ENCODE assay signal across 33 mouse cellular contexts in genomic region chr10:69206081-69206480, GRCm38 (mm10). TPM values are rescaled to one million over a fixed set of nuclear protein-coding genes. Genes with fewer than 3 reads are reported as not detected.
"Had no signal": no experiment of that assay in that cellular context is flagged by ENCODE, and none has a peak within 500 bp of the region (broad histone marks: within the 10 kb centered on the region; RNA-seq: fewer than 3 reads in every experiment).

No protein-coding gene starts in this region.

- H3K27me3 ChIP-seq: heart, embryonic 13.5 days; heart, embryonic 15.5 days; hindbrain, embryonic 12.5 days; hindbrain, embryonic 13.5 days; hindbrain, embryonic 15.5 days; intestine, embryonic 15.5 days; kidney, embryonic 15.5 days had no signal

- H3K27ac ChIP-seq: heart, embryonic 15.5 days; hindbrain, embryonic 10.5 days; hindbrain, embryonic 12.5 days; hindbrain, embryonic 13.5 days; hindbrain, embryonic 14.5 days; hindbrain, embryonic 15.5 days; hindbrain, postnatal 0 days; intestine, embryonic 15.5 days; kidney, embryonic 15.5 days; kidney, postnatal 0 days; layer of hippocampus, adult 2 months had no signal

- H3K4me1 ChIP-seq: hindbrain, embryonic 12.5 days had no signal

- H3K36me3 ChIP-seq: heart, embryonic 15.5 days; hindbrain, embryonic 10.5 days; hindbrain, embryonic 12.5 days; hindbrain, embryonic 13.5 days; hindbrain, embryonic 15.5 days; intestine, embryonic 15.5 days had no signal

- DNase-seq: heart, postnatal 10 days; heart, postnatal 14 days; heart, postnatal 36 days; heart, postnatal 4 days; kidney, adult 11 months; kidney, adult 18-20 months; kidney, adult 2 months; kidney, adult 8-10 months; kidney, adult 9 months; kidney, postnatal 10 days; kidney, postnatal 14 days; kidney, postnatal 25 days; kidney, postnatal 36 days; kidney, postnatal 4 days; layer of hippocampus, adult 9-11 months; layer of hippocampus, postnatal 36 days had no signal

- H3K4me2 ChIP-seq: heart, embryonic 11.5 days; heart, embryonic 13.5 days; heart, embryonic 15.5 days; hindbrain, embryonic 12.5 days; hindbrain, embryonic 13.5 days; hindbrain, embryonic 14.5 days; hindbrain, embryonic 15.5 days; intestine, embryonic 15.5 days; kidney, embryonic 15.5 days had no signal

- H3K9me3 ChIP-seq: heart, embryonic 15.5 days; hindbrain, embryonic 10.5 days; hindbrain, embryonic 12.5 days; hindbrain, embryonic 13.5 days; hindbrain, embryonic 15.5 days; intestine, embryonic 15.5 days; kidney, embryonic 15.5 days had no signal

- H3K4me3 ChIP-seq: heart, embryonic 13.5 days; heart, embryonic 15.5 days; hindbrain, embryonic 10.5 days; hindbrain, embryonic 12.5 days; hindbrain, embryonic 13.5 days; hindbrain, embryonic 15.5 days; intestine, embryonic 15.5 days; kidney, embryonic 15.5 days; layer of hippocampus, adult 2 months had no signal

- H3K9ac ChIP-seq: heart, embryonic 13.5 days; heart, embryonic 15.5 days; hindbrain, embryonic 12.5 days; hindbrain, embryonic 13.5 days; hindbrain, embryonic 14.5 days; hindbrain, embryonic 15.5 days; intestine, embryonic 15.5 days; kidney, embryonic 15.5 days had no signal

- ATAC-seq: hindbrain, embryonic 16.5 days; hindbrain, postnatal 0 days; inflammation-experienced regulatory T-cells, adult 6 months; intestine, embryonic 15.5 days; intestine, embryonic 16.5 days; intestine, postnatal 0 days had no signal

RNA-seq across cellular contexts. Expression of gene A930033H14Rik, which starts 6.8 kb away (rescaled TPM):
- polyA plus RNA-seq: inflammation-experienced regulatory T-cells, adult 6 months had no signal

RNA-seq across cellular contexts. Expression of gene Rhobtb1, which starts 54.8 kb away (rescaled TPM):
- polyA plus RNA-seq: inflammation-experienced regulatory T-cells, adult 6 months had no signal
